Mouse (Mus musculus) liver, embryonic 14 days (tissue): ENCODE data around the gene Akr1a1. TPM values are rescaled to one million over a fixed set of nuclear protein-coding genes. Genes with fewer than 3 reads are reported as not detected.

Experiments
- polyA plus RNA-seq: library from polyadenylated mRNA; depleted of rRNA; stranded (reverse); fragments of >200 nt; gene quantifications from 2 replicates; pipeline ENCODE4 v1.2.3, GENCODE M21; 2012; rRNA removed

The Akr1a1 gene
- 182 and 209 TPM in 2 replicates for polyA plus RNA-seq

GRCm38 (mm10) chr4:116650924-116651796, at the start of gene Akr1a1:
Gene Akr1a1 (minus strand): TSS chr4:116651680.

GRCm38 (mm10) chr4:116685402-116686061, 34.1 kb upstream of the Akr1a1 start, which contains the start of gene Prdx1:
Gene Prdx1 (plus strand): TSS chr4:116685544.

GRCm38 (mm10) chr4:116627722-116628662, 23.5 kb downstream of the Akr1a1 start, which contains the start of gene Nasp:
Gene Nasp (minus strand): TSS chr4:116627941.

GRCm38 (mm10) chr4:116596379-116596778, 55.1 kb downstream of the Akr1a1 start, which contains the start of gene Ccdc17:
Gene Ccdc17 (plus strand): TSS chr4:116596654.

Other genes starting within 250 kb of the Akr1a1 start
- gene Mast2, start 187.5 kb downstream of the Akr1a1 start, polyA plus RNA-seq, result 9.0 and 11.0 TPM in 2 replicates
- gene Ipp, start 144.1 kb downstream of the Akr1a1 start, polyA plus RNA-seq, result 6.4 and 7.2 TPM in 2 replicates
- 8.2 and 10.0 TPM in 2 replicates for gene Tmem69, start 95.7 kb downstream of the Akr1a1 start, polyA plus RNA-seq
- 13.9 and 17.9 TPM in 2 replicates for gene Gpbp1l1, start 94.0 kb downstream of the Akr1a1 start, polyA plus RNA-seq
- gene Ccdc17, start 55.0 kb downstream of the Akr1a1 start, polyA plus RNA-seq, result 1.3 and 1.8 TPM in 2 replicates
- 52.2 and 53.4 TPM in 2 replicates for gene Nasp, start 23.7 kb downstream of the Akr1a1 start, polyA plus RNA-seq
- 252 and 271 TPM in 2 replicates for gene Prdx1, start 33.9 kb upstream of the Akr1a1 start, polyA plus RNA-seq
- 7.7 and 8.4 TPM in 2 replicates for gene Mmachc, start 56.7 kb upstream of the Akr1a1 start, polyA plus RNA-seq
- gene Ccdc163, start 56.8 kb upstream of the Akr1a1 start, polyA plus RNA-seq, result 14.5 and 17.2 TPM in 2 replicates
- 1.6 and 1.7 TPM in 2 replicates for gene Tesk2, start 69.3 kb upstream of the Akr1a1 start, polyA plus RNA-seq
- 13.7 and 15.7 TPM in 2 replicates for gene Toe1, start 156.0 kb upstream of the Akr1a1 start, polyA plus RNA-seq
- 3.1 and 3.7 TPM in 2 replicates for gene Mutyh, start 156.0 kb upstream of the Akr1a1 start, polyA plus RNA-seq
- 0.15 and 0.16 TPM in 2 replicates for gene Hpdl, start 170.0 kb upstream of the Akr1a1 start, polyA plus RNA-seq
- gene Zswim5, start 225.7 kb upstream of the Akr1a1 start, polyA plus RNA-seq, result 0.03 TPM in 2 replicates